Mouse (Mus musculus): ENCODE results near the gene Tmem165. TPM values are rescaled to one million over a fixed set of nuclear protein-coding genes. Genes with fewer than 3 reads are reported as not detected.

Tmem165 gene
- polyA plus RNA-seq (2012; rRNA removed) = 57.9 and 69.8 TPM in 2 replicates

- DNase-seq (ENCODE audit: low spot score) = peak; percentile 95
Observed at GRCm38 (mm10) chr5:76183750-76184261, at the start of gene Tmem165. Tmem165 (plus strand) TSS chr5:76183880.

GRCm38 (mm10) chr5:76135644-76136043 is 48.0 kb upstream of the Tmem165 start:
- DNase-seq (ENCODE audit: low spot score) = no peak

DNA sequence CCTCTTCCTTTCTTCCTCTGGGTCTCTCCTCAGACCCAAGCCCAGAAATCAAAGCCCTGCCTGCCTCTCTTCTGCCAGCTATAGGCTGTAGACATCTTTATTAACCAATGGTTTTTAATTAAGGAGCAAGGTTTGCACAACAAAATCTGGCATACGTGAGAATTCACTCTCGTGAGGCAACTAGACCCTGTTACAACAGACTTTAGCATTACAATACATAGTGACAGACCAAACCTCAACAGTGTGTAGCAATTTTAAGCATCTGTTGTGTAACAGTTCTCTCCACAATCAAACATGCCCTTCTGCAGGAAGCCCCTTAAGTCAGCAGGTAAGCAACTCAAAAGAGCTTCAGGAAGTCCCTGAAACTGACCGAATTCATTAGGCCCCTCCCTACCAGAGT is 47.4 kb upstream of the Tmem165 start:
- DNase-seq (ENCODE audit: low spot score) = no peak

- DNase-seq (ENCODE audit: low spot score) = no peak
Observed at GRCm38 (mm10) chr5:76137586-76137985, 46.1 kb upstream of the Tmem165 start.

- no peak for DNase-seq (ENCODE audit: low spot score)
Observed at GRCm38 (mm10) chr5:76138071-76138470, 45.6 kb upstream of the Tmem165 start.

- DNase-seq (ENCODE audit: low spot score) = no peak
Observed at GRCm38 (mm10) chr5:76138512-76138911, 45.2 kb upstream of the Tmem165 start.

- DNase-seq (ENCODE audit: low spot score) = no peak
Observed at GRCm38 (mm10) chr5:76139171-76139671, 44.5 kb upstream of the Tmem165 start.

DNA sequence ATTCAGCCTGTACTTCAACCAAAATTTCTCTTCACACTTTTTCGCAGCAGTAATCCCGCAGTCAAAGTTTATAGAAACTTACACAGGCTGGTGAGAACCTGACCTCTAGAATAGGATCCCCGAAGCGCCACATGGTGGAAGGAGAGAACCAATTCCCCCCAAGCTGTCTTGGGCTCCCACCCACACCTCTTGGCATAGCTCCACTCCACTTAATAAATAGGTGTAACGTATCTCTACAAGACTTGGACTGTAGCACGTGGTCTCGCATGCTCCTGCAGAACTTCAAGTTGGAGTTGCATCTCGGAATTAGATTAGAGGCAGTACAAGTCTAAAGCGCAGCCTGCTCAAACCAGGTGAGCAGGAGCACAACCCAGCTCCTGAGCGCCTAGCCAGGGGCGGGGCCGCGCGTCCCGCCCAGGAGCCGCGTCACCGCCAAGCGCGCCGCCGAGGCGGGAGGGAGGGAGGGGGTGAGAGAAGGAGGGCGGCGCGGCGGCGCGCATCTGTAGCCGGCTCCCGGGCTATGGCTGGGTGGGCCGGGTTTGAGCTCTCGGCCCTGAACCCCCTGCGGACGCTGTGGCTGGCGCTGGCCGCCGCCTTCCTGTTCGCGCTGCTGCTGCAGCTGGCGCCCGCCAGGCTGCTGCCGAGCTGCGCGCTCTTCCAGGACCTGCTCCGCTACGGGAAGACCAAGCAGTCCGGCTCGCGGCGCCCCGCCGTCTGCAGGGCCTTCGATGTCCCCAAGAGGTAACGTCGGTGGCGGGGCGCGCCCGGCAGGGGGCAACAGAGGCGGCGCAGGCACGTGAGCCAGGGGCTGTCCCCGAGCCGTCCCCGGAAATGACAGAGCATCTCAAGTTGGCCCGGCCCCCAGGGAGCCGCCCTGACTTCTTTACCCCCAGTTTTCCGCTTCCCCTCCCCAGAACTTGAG is 43.6 kb upstream of the Tmem165 start, which contains the start of gene Srd5a3:
Gene Srd5a3 (plus strand): TSS at position 464 of the 922 bp plus-strand sequence.
- DNase-seq (ENCODE audit: low spot score) = peak; percentile 97

- DNase-seq (ENCODE audit: low spot score) = no peak
Observed at GRCm38 (mm10) chr5:76140730-76141066, 43.0 kb upstream of the Tmem165 start.

- no peak for DNase-seq (ENCODE audit: low spot score)
Observed at GRCm38 (mm10) chr5:76143356-76143755, 40.3 kb upstream of the Tmem165 start.

DNA sequence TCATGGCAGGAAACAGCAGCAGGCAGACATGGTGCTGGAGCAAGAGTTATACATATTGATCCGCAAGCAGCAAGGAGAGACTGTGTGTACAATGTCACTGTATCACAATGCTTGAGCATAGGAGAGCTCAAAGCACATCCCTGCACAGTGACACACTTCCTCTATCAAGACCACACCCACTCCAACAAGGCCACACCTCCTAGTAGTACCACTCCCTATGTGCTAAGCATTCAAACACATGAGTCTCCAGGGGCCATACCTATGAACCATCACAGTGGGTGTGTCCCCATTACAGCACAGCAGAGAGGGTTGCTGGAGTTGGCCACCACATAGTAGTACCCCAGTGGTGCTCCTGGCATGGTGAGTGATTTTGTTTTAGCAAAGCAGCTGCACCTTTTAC is 37.3 kb upstream of the Tmem165 start:
- no peak for DNase-seq (ENCODE audit: low spot score)

GRCm38 (mm10) chr5:76149436-76149835 is 34.2 kb upstream of the Tmem165 start:
- DNase-seq (ENCODE audit: low spot score) = no peak

GRCm38 (mm10) chr5:76152956-76153355 is 30.7 kb upstream of the Tmem165 start:
- DNase-seq (ENCODE audit: low spot score) = no peak

GRCm38 (mm10) chr5:76153430-76153829 is 30.2 kb upstream of the Tmem165 start:
- no peak for DNase-seq (ENCODE audit: low spot score)

GRCm38 (mm10) chr5:76154434-76155165 is 29.1 kb upstream of the Tmem165 start:
- no peak for DNase-seq (ENCODE audit: low spot score)

GRCm38 (mm10) chr5:76159555-76159954 is 24.1 kb upstream of the Tmem165 start:
- no peak for DNase-seq (ENCODE audit: low spot score)

GRCm38 (mm10) chr5:76160086-76160485 is 23.6 kb upstream of the Tmem165 start:
- no peak for DNase-seq (ENCODE audit: low spot score)

- DNase-seq (ENCODE audit: low spot score) = no peak
Observed at GRCm38 (mm10) chr5:76161491-76161890, 22.2 kb upstream of the Tmem165 start.

- DNase-seq (ENCODE audit: low spot score) = no peak
Observed at GRCm38 (mm10) chr5:76162926-76163325, 20.8 kb upstream of the Tmem165 start.

DNA sequence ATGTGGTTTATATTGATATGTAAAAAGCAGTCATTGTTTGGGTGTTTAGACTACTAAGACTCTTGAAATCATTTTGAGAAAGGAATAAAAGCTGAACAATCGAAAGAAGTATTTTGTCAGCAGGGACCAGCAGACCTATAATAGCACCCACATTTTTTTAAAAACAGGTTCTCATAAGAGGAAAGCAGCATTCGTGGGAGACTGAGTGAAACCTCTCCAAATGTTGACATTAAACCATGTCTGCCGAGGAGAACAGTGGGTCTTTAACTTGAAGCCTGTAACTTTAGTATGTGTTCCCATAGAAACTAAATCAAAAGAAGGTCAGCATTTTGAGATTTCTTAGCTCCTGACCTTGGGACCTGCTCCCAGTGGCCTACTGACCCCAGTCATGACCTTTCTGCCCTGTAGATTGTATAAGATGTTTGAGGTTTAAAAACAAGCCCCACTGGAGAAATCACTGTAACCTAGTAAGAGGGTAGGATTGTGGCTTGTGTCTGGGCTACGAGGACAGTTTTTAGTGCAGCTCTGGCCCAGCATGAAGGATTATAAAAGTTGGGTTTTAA is 19.8 kb upstream of the Tmem165 start:
- no peak for DNase-seq (ENCODE audit: low spot score)

DNA sequence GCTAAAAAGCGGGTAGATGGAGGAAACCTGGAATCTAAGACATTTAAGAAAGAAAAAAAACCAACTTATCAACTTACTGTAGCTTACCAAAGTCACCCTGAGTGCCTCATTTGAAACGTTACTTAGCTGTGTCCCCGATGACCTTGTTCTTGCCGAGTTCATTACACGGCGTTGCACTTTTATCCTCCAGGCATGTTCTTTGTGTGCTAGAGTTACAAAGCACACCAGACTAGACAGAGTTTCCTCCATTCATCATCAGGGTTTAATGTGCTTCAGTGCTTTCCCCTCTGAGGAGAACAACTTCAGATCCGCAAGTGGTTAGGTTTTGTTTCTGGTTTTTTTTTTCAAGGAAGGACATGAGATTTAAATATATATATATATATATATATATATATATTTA is 18.9 kb upstream of the Tmem165 start:
- DNase-seq (ENCODE audit: low spot score) = no peak

GRCm38 (mm10) chr5:76170522-76170921 is 13.2 kb upstream of the Tmem165 start:
- no peak for DNase-seq (ENCODE audit: low spot score)

Data from urinary bladder, adult 2 months (tissue).